Mouse (Mus musculus): ENCODE data around the gene Vmn2r100. TPM values are rescaled to one million over a fixed set of nuclear protein-coding genes. Genes with fewer than 3 reads are reported as not detected.

The Vmn2r100 gene
- polyA plus RNA-seq (2016; fragmentation: Nextera tagmentation; extraction: Ambion mirVana): not detected in 2 replicates

GRCm38 (mm10) chr17:19504432-19504831 is at the start of gene Vmn2r100:
TSS of gene Vmn2r100 (plus strand) at chr17:19504732.
- H3K4me1 ChIP-seq (replicated peaks): no peaks in the 10 kb centered on the region
- 0 out of 2 replicates have a peak, but pooled peaks cover 4% of the 10 kb centered on the region for H3K9me3 ChIP-seq
- no peaks in the 10 kb centered on the region for H3K27me3 ChIP-seq (ENCODE audit: insufficient read depth, poor library complexity, severe bottlenecking)
- no peak within 1 kb of the TSS for H3K27ac ChIP-seq
- DNase-seq (ENCODE audit: low spot score): no peak
- no peak within 1 kb of the TSS for H3K4me3 ChIP-seq
- no peaks in the 10 kb centered on the region for H3K36me3 ChIP-seq

GRCm38 (mm10) chr17:19482866-19483265 is 21.7 kb upstream of the Vmn2r100 start:
- no peak overlapping the region for H3K4me3 ChIP-seq
- no peak for DNase-seq (ENCODE audit: low spot score)
- H3K4me1 ChIP-seq (replicated peaks): no peaks in the 10 kb centered on the region
- no peak overlapping the region for H3K27ac ChIP-seq
- H3K36me3 ChIP-seq: no peaks in the 10 kb centered on the region
- no peaks in the 10 kb centered on the region for H3K27me3 ChIP-seq (ENCODE audit: insufficient read depth, poor library complexity, severe bottlenecking)
- H3K9me3 ChIP-seq: peaks cover 23% of the 10 kb centered on the region

GRCm38 (mm10) chr17:19576927-19577326 is 72.4 kb downstream of the Vmn2r100 start, which contains the start of gene Vmn2r101:
TSS of gene Vmn2r101 (plus strand) at chr17:19577227.
- DNase-seq (ENCODE audit: low spot score): no peak
- Histone ChIP-seq H3K27ac (no peak within 1 kb of the TSS), H3K27me3 (ENCODE audit: insufficient read depth, poor library complexity, severe bottlenecking) (no peaks in the 10 kb centered on the region), H3K4me1 (replicated peaks) (no peaks in the 10 kb centered on the region), H3K36me3 (no peaks in the 10 kb centered on the region), H3K4me3 (no peak within 1 kb of the TSS), H3K9me3 (0 out of 2 replicates have a peak, but pooled peaks cover 10% of the 10 kb centered on the region)

Other genes starting within 250 kb of the Vmn2r100 start
- not detected in 2 replicates for gene Vmn2r99, start 142.8 kb upstream of the Vmn2r100 start, polyA plus RNA-seq (2016; fragmentation: Nextera tagmentation; extraction: Ambion mirVana)
- gene Vmn2r101, start 72.5 kb downstream of the Vmn2r100 start, polyA plus RNA-seq (2016; fragmentation: Nextera tagmentation; extraction: Ambion mirVana): not detected in 2 replicates
- gene Vmn2r102, start 155.6 kb downstream of the Vmn2r100 start, polyA plus RNA-seq (2016; fragmentation: Nextera tagmentation; extraction: Ambion mirVana): not detected in 2 replicates